ENCODE assay signal across 21 mouse cellular contexts in genomic region chr15:10358039-10358948, GRCm38 (mm10). TPM values are rescaled to one million over a fixed set of nuclear protein-coding genes. Genes with fewer than 3 reads are reported as not detected.
DNase-seq lines count a peak whose midpoint lies in the region; ATAC-seq and TF ChIP-seq lines count a peak whose summit lies in the region.
"Had no signal": no experiment of that assay in that cellular context is flagged by ENCODE, and none has a peak within 500 bp of the region (broad histone marks: within the 10 kb centered on the region; RNA-seq: fewer than 3 reads in every experiment).

Gene Agxt2 (plus strand): TSS chr15:10358532.

- no peaks in the 10 kb centered on the region for H3K36me3 ChIP-seq in midbrain, embryonic 11.5 days (ENCODE audit: control insufficient read depth, insufficient read depth, low read length)
- H3K36me3 ChIP-seq in midbrain, postnatal 0 days (ENCODE audit: insufficient read depth, low read length) = no peaks in the 10 kb centered on the region
- no peaks in the 10 kb centered on the region for H3K36me3 ChIP-seq in liver, embryonic 13.5 days
- H3K36me3 ChIP-seq: embryonic facial prominence, embryonic 10.5 days; heart, embryonic 10.5 days; neural tube, embryonic 13.5 days had no signal

- H3K4me3 ChIP-seq in midbrain, embryonic 11.5 days (ENCODE audit: low read depth, low read length) = no peak within 1 kb of the TSS
- H3K4me3 ChIP-seq in midbrain, postnatal 0 days (ENCODE audit: low read depth, low read length) = no peak within 1 kb of the TSS
- H3K4me3 ChIP-seq in liver, embryonic 13.5 days (replicated peaks) = no peak within 1 kb of the TSS
- H3K4me3 ChIP-seq: embryonic facial prominence, embryonic 10.5 days; erythroblast, embryonic 14.5 days; heart, embryonic 10.5 days; megakaryocyte, embryonic 14.5 days; neural tube, embryonic 13.5 days had no signal

- no peaks in the 10 kb centered on the region for H3K27me3 ChIP-seq in midbrain, embryonic 11.5 days (ENCODE audit: control insufficient read depth, insufficient read depth, low read length)
- no peaks in the 10 kb centered on the region for H3K27me3 ChIP-seq in midbrain, postnatal 0 days (ENCODE audit: insufficient read depth, low read length)
- H3K27me3 ChIP-seq in liver, embryonic 13.5 days = no peaks in the 10 kb centered on the region
- H3K27me3 ChIP-seq: megakaryocyte, embryonic 14.5 days; neural tube, embryonic 13.5 days had no signal

- no peaks in the 10 kb centered on the region for H3K4me1 ChIP-seq in midbrain, embryonic 11.5 days (ENCODE audit: control insufficient read depth, insufficient read depth, low read length)
- H3K4me1 ChIP-seq in midbrain, postnatal 0 days (ENCODE audit: insufficient read depth, low read length) = no peaks in the 10 kb centered on the region
- H3K4me1 ChIP-seq in liver, embryonic 13.5 days (replicated peaks) = no peaks in the 10 kb centered on the region
- H3K4me1 ChIP-seq: embryonic facial prominence, embryonic 10.5 days; heart, embryonic 10.5 days; megakaryocyte, embryonic 14.5 days; neural tube, embryonic 13.5 days had no signal

- 80% methylated on average over 9 of the region's 9 CpGs for WGBS in midbrain, embryonic 11.5 days
- WGBS in midbrain, postnatal 0 days = 81% methylated on average over 9 of the region's 9 CpGs
- 45% methylated on average over 9 of the region's 9 CpGs for WGBS in liver, embryonic 13.5 days (ENCODE audit: insufficient replicate concordance)

- TF ChIP-seq CTCF in midbrain, postnatal 0 days (IDR thresholded peaks at IDR 0.05) = no peak

- no peaks in the 10 kb centered on the region for H3K9me3 ChIP-seq in midbrain, embryonic 11.5 days (ENCODE audit: control insufficient read depth, low read length)
- H3K9me3 ChIP-seq in midbrain, postnatal 0 days (ENCODE audit: low read length) = no peaks in the 10 kb centered on the region
- no peaks in the 10 kb centered on the region for H3K9me3 ChIP-seq in liver, embryonic 13.5 days (replicated peaks)
- H3K9me3 ChIP-seq: embryonic facial prominence, embryonic 10.5 days; heart, embryonic 10.5 days; neural tube, embryonic 13.5 days had no signal

- DNase-seq in midbrain, embryonic 11.5 days (ENCODE audit: low spot score, missing footprints) = peak; percentile 72
- no peak for DNase-seq in midbrain, postnatal 0 days (ENCODE audit: low spot score)
- peak; percentile 69 for DNase-seq in kidney, postnatal 14 days
- DNase-seq in liver, embryonic 13.5 days = no peak
- DNase-seq in heart, adult 9 months (ENCODE audit: low spot score in 2 of 2) = no peak
- no peak for DNase-seq in thymus, postnatal 25 days
- DNase-seq in heart, postnatal 4 days = no peak
- DNase-seq in adrenal gland, postnatal 10 days = no peak
- DNase-seq: cerebellum, adult 11 months; cerebellum, postnatal 25 days; gastrocnemius, postnatal 10 days; heart, postnatal 14 days; left cerebral cortex, postnatal 4 days had no signal

- ATAC-seq in midbrain, embryonic 11.5 days (ENCODE audit: low FRiP score) = no peak
- ATAC-seq in midbrain, postnatal 0 days (ENCODE audit: low FRiP score) = no peak
- peak; percentile 67 for ATAC-seq in liver, embryonic 13.5 days (ENCODE audit: low read depth)
- ATAC-seq: activated CD4-positive, CD25-positive, alpha-beta regulatory T cell, adult 4 months had no signal

- H3K27ac ChIP-seq in midbrain, embryonic 11.5 days (ENCODE audit: low read depth, low read length) = no peak within 1 kb of the TSS
- no peak within 1 kb of the TSS for H3K27ac ChIP-seq in midbrain, postnatal 0 days (ENCODE audit: low read depth, low read length)
- H3K27ac ChIP-seq in liver, embryonic 13.5 days = peak within 1 kb of the TSS; percentile 47; the same call in 1 of the 2 replicates
- H3K27ac ChIP-seq: embryonic facial prominence, embryonic 10.5 days; heart, embryonic 10.5 days; neural tube, embryonic 13.5 days had no signal

- no peak within 1 kb of the TSS for H3K4me2 ChIP-seq in midbrain, embryonic 11.5 days
- H3K4me2 ChIP-seq in midbrain, postnatal 0 days (ENCODE audit: low read depth, low read length, poor library complexity, severe bottlenecking) = no peak within 1 kb of the TSS
- peak within 1 kb of the TSS; percentile 24; the same call in 1 of the 2 replicates for H3K4me2 ChIP-seq in liver, embryonic 13.5 days
- H3K4me2 ChIP-seq: neural tube, embryonic 13.5 days had no signal

- no peak within 1 kb of the TSS for H3K9ac ChIP-seq in midbrain, embryonic 11.5 days (ENCODE audit: low read length)
- no peak within 1 kb of the TSS for H3K9ac ChIP-seq in midbrain, postnatal 0 days (replicated peaks; ENCODE audit: low read length, poor library complexity, severe bottlenecking)
- H3K9ac ChIP-seq in liver, embryonic 13.5 days = no peak within 1 kb of the TSS
- H3K9ac ChIP-seq: neural tube, embryonic 13.5 days had no signal

RNA-seq across cellular contexts. Expression of gene Agxt2, which starts in this region (rescaled TPM):
- not detected in 2 replicates for polyA plus RNA-seq in midbrain, embryonic 11.5 days (2014; fragmentation: Nextera tagmentation; extraction: Ambion mirVana)
- not detected in 2 replicates for total RNA-seq in midbrain, postnatal 0 days (2014; rRNA removed)
- polyA plus RNA-seq in midbrain, postnatal 0 days (2015; fragmentation: Nextera tagmentation; extraction: Ambion mirVana) = not detected in 2 replicates
- 6.8 and 7.0 TPM in 2 replicates for polyA plus RNA-seq in liver, embryonic 13.5 days (2015; fragmentation: Nextera tagmentation; extraction: Ambion mirVana)
- total RNA-seq in heart, postnatal 4 days (2021) = not detected
- total RNA-seq in adrenal gland, postnatal 10 days (2021) = 10 to 100 TPM in 1 of 2 experiments, 1 to 10 TPM in 1; 9.7 to 23.4 TPM
- total RNA-seq: gastrocnemius, postnatal 10 days; heart, postnatal 14 days; layer of hippocampus, postnatal 14 days; left cerebral cortex, postnatal 4 days had no signal
- polyA plus RNA-seq: activated CD4-positive, CD25-positive, alpha-beta regulatory T cell, adult 4 months; embryonic facial prominence, embryonic 10.5 days; erythroblast, embryonic 14.5 days; neural tube, embryonic 13.5 days; thymus, postnatal 0 days had no signal

Comparison
In these comparisons a context has a peak if more than half of its experiments do, and no peak if none do; other contexts are left out.
1. RNA of gene Agxt2 (total RNA-seq): 9.7 to 23.4 TPM in adrenal gland, postnatal 10 days; not detected in midbrain, postnatal 0 days and not detected in heart, postnatal 4 days; every median in the first group is over 10 times any median in the second.
2. Peak in DNase-seq in midbrain, embryonic 11.5 days; RNA of the gene not detected or under 1 TPM.